Mouse (Mus musculus) small intestine, adult 2 months (tissue): ENCODE data around the gene Slc16a6. TPM values are rescaled to one million over a fixed set of nuclear protein-coding genes. Genes with fewer than 3 reads are reported as not detected.
A peak's percentile ranks its signal among the peaks of the same experiment; 100 is the strongest.

ENCODE experiments used
- H3K27ac ChIP-seq: fragments of 200-500 bp; 2 replicates; pipeline ENCODE4 v1.5.1; 2012; ENCODE audit warnings: low read depth, low read length, control low read depth, inconsistent platforms; ENCODE audit not compliant: insufficient read depth
- H3K27me3 ChIP-seq: fragments of 200-500 bp; 2 replicates; pipeline ENCODE4 v1.6.1; 2012; ENCODE audit warnings: mild to moderate bottlenecking, moderate library complexity, low read length, inconsistent platforms; ENCODE audit not compliant: control insufficient read depth, insufficient read depth
- H3K36me3 ChIP-seq: fragments of 200-500 bp; 2 replicates; pipeline ENCODE4 v1.6.1; 2012; ENCODE audit warnings: mild to moderate bottlenecking, low read length, control low read depth, inconsistent platforms; ENCODE audit not compliant: control insufficient read depth, insufficient read depth
- H3K4me1 ChIP-seq: fragments of 200-500 bp; 2 replicates; pipeline ENCODE4 v1.6.1; 2012; ENCODE audit warnings: low read length, inconsistent platforms, mixed read lengths; ENCODE audit not compliant: control insufficient read depth, insufficient read depth, insufficient read length
- H3K4me3 ChIP-seq: fragments of 200-500 bp; 2 replicates; pipeline ENCODE4 v1.5.1; 2012; ENCODE audit warnings: low read depth, mild to moderate bottlenecking, control low read depth, inconsistent platforms, low read length, moderate library complexity
- CTCF ChIP-seq: fragments of 200-500 bp; IDR thresholded peaks from 2 replicates; pipeline ENCODE4 v1.5.1; 2012; ENCODE audit warnings: low read depth, mild to moderate bottlenecking, control low read depth, inconsistent platforms, low read length, moderate library complexity, mixed read lengths; ENCODE audit not compliant: insufficient replicate concordance, insufficient read length; ENCODE audit errors: extremely low read depth
- POLR2A ChIP-seq: fragments of 200-500 bp; IDR thresholded peaks from 2 replicates; pipeline ENCODE4 v1.6.1; 2012; ENCODE audit warnings: low read depth, mild to moderate bottlenecking, control low read depth, inconsistent platforms, low read length, moderate library complexity
- WGBS: fragments of 180-500 bp; shearing (Covaris S2); methylation state at CpG from one replicate; pipeline ENCODE4 v1.1.7; 2018; 5-methylcytosine and 5-hydroxymethylcytosine counted together
- polyA plus RNA-seq: library from polyadenylated mRNA; depleted of rRNA; stranded (reverse); fragments of >200 nt; gene quantifications from 2 replicates; pipeline ENCODE4 v1.2.3, GENCODE M21; 2012

The Slc16a6 gene
- polyA plus RNA-seq, 1 experiment: 4.2 TPM

GRCm38 (mm10) chr11:109465068-109465467 is 8.3 kb downstream of the Slc16a6 start:
- 93% methylated on average over 4 of the region's 4 CpGs for WGBS
- TF ChIP-seq POLR2A: no peak
- H3K36me3 ChIP-seq: peaks cover 17% of the 10 kb centered on the region
- no peaks in the 10 kb centered on the region for H3K27me3 ChIP-seq
- no peak overlapping the region for H3K4me3 ChIP-seq
- H3K27ac ChIP-seq: no peak overlapping the region
- H3K4me1 ChIP-seq: 0 out of 2 replicates have a peak, but pooled peaks cover 3% of the 10 kb centered on the region

- Histone ChIP-seq H3K36me3 (peaks cover 39% of the 10 kb centered on the region), H3K27ac (no peak overlapping the region), H3K27me3 (no peaks in the 10 kb centered on the region), H3K4me3 (no peak overlapping the region), H3K4me1 (no peaks in the 10 kb centered on the region)
- 57% methylated on average over 5 of the region's 5 CpGs for WGBS
- TF ChIP-seq POLR2A (no peak), CTCF (no peak)
Observed at GRCm38 (mm10) chr11:109460586-109460985, 12.8 kb downstream of the Slc16a6 start.

- Histone ChIP-seq H3K36me3 (peaks cover 56% of the 10 kb centered on the region), H3K27ac (no peak overlapping the region), H3K27me3 (no peaks in the 10 kb centered on the region), H3K4me1 (no peaks in the 10 kb centered on the region), H3K4me3 (no peak overlapping the region)
- TF ChIP-seq POLR2A (no peak), CTCF (no peak)
- WGBS: 99% methylated on average over 11 of the region's 11 CpGs
Observed at GRCm38 (mm10) chr11:109458165-109458564, 15.2 kb downstream of the Slc16a6 start.

GRCm38 (mm10) chr11:109456261-109456660 is 17.1 kb downstream of the Slc16a6 start:
- H3K36me3 ChIP-seq: peaks cover 59% of the 10 kb centered on the region
- no peak for TF ChIP-seq POLR2A
- TF ChIP-seq CTCF: no peak
- WGBS: 90% methylated on average over 5 of the region's 5 CpGs
- no peaks in the 10 kb centered on the region for H3K4me1 ChIP-seq
- H3K27me3 ChIP-seq: no peaks in the 10 kb centered on the region
- H3K27ac ChIP-seq: no peak overlapping the region
- no peak overlapping the region for H3K4me3 ChIP-seq

- Histone ChIP-seq H3K36me3 (peaks cover 39% of the 10 kb centered on the region), H3K27me3 (no peaks in the 10 kb centered on the region), H3K27ac (no peak overlapping the region), H3K4me3 (no peak overlapping the region), H3K4me1 (no peaks in the 10 kb centered on the region)
- TF ChIP-seq CTCF (no peak), POLR2A (no peak)
- WGBS: 79% methylated on average over 11 of the region's 11 CpGs
Observed at GRCm38 (mm10) chr11:109451169-109451568, 22.2 kb downstream of the Slc16a6 start.

GRCm38 (mm10) chr11:109445438-109446035 is 27.9 kb downstream of the Slc16a6 start:
- Histone ChIP-seq H3K27me3 (no peaks in the 10 kb centered on the region), H3K4me1 (no peaks in the 10 kb centered on the region; the same call in 1 of the 2 replicates), H3K27ac (no peak overlapping the region), H3K4me3 (no peak overlapping the region), H3K36me3 (no peaks in the 10 kb centered on the region)
- TF ChIP-seq POLR2A (no peak), CTCF (peak; percentile 62; the same call in 1 of the 2 replicates)
- 37% methylated on average over 13 of the region's 13 CpGs for WGBS

GRCm38 (mm10) chr11:109444600-109444999 is 28.8 kb downstream of the Slc16a6 start:
- H3K36me3 ChIP-seq: no peaks in the 10 kb centered on the region
- 70% methylated on average over 7 of the region's 7 CpGs for WGBS
- TF ChIP-seq POLR2A (no peak), CTCF (peak; percentile 40; the same call in 1 of the 2 replicates)
- H3K4me3 ChIP-seq: no peak overlapping the region
- H3K27ac ChIP-seq: no peak overlapping the region
- no peaks in the 10 kb centered on the region for H3K27me3 ChIP-seq
- no peaks in the 10 kb centered on the region; the same call in 1 of the 2 replicates for H3K4me1 ChIP-seq
